Mouse (Mus musculus) MEL (cell line): ENCODE data around the gene Mrpl17. TPM values are rescaled to one million over a fixed set of nuclear protein-coding genes. Genes with fewer than 3 reads are reported as not detected.

Experiments used
- DNase-seq: peaks from one replicate; pipeline ENCODE4 v3.0.0; 2011; ENCODE audit warnings: low read depth, low spot score
- H3K27ac ChIP-seq: 2 replicates; pipeline ENCODE4 v1.5.1; 2012; ENCODE audit warnings: low read depth, mild to moderate bottlenecking, control low read depth, low read length, moderate library complexity; ENCODE audit not compliant: control insufficient read depth
- H3K27me3 ChIP-seq, 2 experiments: fragments of 150-350 bp in 1 of 2; sonication (generic) in 1 of 2; 2 replicates each; pipeline ENCODE4 v1.6.1; 2012; ENCODE audit warnings: low read length in 2 of 2, mild to moderate bottlenecking in 2 of 2, improper control_type of control experiment in 1 of 2, moderate library complexity in 1 of 2; ENCODE audit not compliant: insufficient read depth in 2 of 2, control insufficient read depth in 1 of 2
- H3K36me3 ChIP-seq, 2 experiments: 2 replicates each; pipeline ENCODE4 v1.6.1; 2012 to 2014; ENCODE audit warnings: low read length in 2 of 2, improper control_type of control experiment in 1 of 2, inconsistent platforms in 1 of 2, mild to moderate bottlenecking in 1 of 2; ENCODE audit not compliant: insufficient read depth in 2 of 2, control insufficient read depth in 1 of 2
- H3K4me1 ChIP-seq, 2 experiments: fragments of 150-350 bp in 1 of 2; sonication (generic) in 1 of 2; 2 replicates each; pipeline ENCODE4 v1.6.1; 2012; ENCODE audit warnings: low read length in 2 of 2, improper control_type of control experiment in 1 of 2, mild to moderate bottlenecking in 1 of 2; ENCODE audit not compliant: insufficient read depth in 2 of 2, control insufficient read depth in 1 of 2
- H3K4me3 ChIP-seq, 2 experiments: fragments of 150-350 bp in 1 of 2; sonication (generic) in 1 of 2; 2 replicates each; pipeline ENCODE4 v1.5.1; 2012; ENCODE audit warnings: low read depth in 2 of 2, low read length in 2 of 2, mild to moderate bottlenecking in 2 of 2, moderate library complexity in 2 of 2, control low read depth in 1 of 2, improper control_type of control experiment in 1 of 2; ENCODE audit not compliant: control insufficient read depth in 1 of 2, insufficient read depth in 1 of 2
- H3K79me2 ChIP-seq: 2 replicates; pipeline ENCODE4 v1.6.1; 2012; ENCODE audit warnings: mild to moderate bottlenecking, low read length, moderate library complexity; ENCODE audit not compliant: control insufficient read depth, poor library complexity, insufficient read depth
- H3K9ac ChIP-seq: 2 replicates; pipeline ENCODE4 v1.6.1; 2012; ENCODE audit warnings: low read depth, mild to moderate bottlenecking, control low read depth, low read length, moderate library complexity; ENCODE audit not compliant: control insufficient read depth, poor library complexity, severe bottlenecking
- H3K9me3 ChIP-seq: fragments of 150-350 bp; sonication (generic); replicated peaks from 2 replicates; pipeline ENCODE4 v1.6.1; 2012; ENCODE audit warnings: mild to moderate bottlenecking, low read length, improper control_type of control experiment, moderate library complexity; ENCODE audit not compliant: insufficient read depth
- CHD1 ChIP-seq: IDR thresholded peaks from 2 replicates; pipeline ENCODE4 v1.6.1; 2012; ENCODE audit warnings: low read depth, mild to moderate bottlenecking, inconsistent platforms, low read length, improper control_type of control experiment
- CHD2 ChIP-seq: IDR thresholded peaks from 2 replicates; pipeline ENCODE4 v1.6.1; 2011; ENCODE audit warnings: low read length, improper control_type of control experiment
- GABPA ChIP-seq: IDR thresholded peaks from 2 replicates; pipeline ENCODE4 v1.6.1; 2012; ENCODE audit warnings: low read depth, mild to moderate bottlenecking, inconsistent platforms, low read length, improper control_type of control experiment, moderate library complexity
- GATA1 ChIP-seq: IDR thresholded peaks from 2 replicates; pipeline ENCODE4 v1.6.1; 2011; ENCODE audit warnings: low read depth, low read length, improper control_type of control experiment
- HCFC1 ChIP-seq: IDR thresholded peaks from 2 replicates; pipeline ENCODE4 v1.6.1; 2012; ENCODE audit warnings: low read depth, mild to moderate bottlenecking, inconsistent platforms, low read length, improper control_type of control experiment, moderate library complexity
- JUND ChIP-seq: IDR thresholded peaks from 2 replicates; pipeline ENCODE4 v1.6.1; 2011; ENCODE audit warnings: low read depth, mild to moderate bottlenecking, improper control_type of control experiment, low read length
- MAZ ChIP-seq: IDR thresholded peaks from 2 replicates; pipeline ENCODE4 v1.6.1; 2012; ENCODE audit warnings: low read depth, mild to moderate bottlenecking, inconsistent platforms, low read length, improper control_type of control experiment
- MXI1 ChIP-seq: IDR thresholded peaks from 2 replicates; pipeline ENCODE4 v1.6.1; 2011; ENCODE audit warnings: mild to moderate bottlenecking, low read depth, low read length, improper control_type of control experiment
- MYB ChIP-seq: IDR thresholded peaks from 2 replicates; pipeline ENCODE4 v1.6.1; 2011; ENCODE audit warnings: mild to moderate bottlenecking, low read depth, low read length, improper control_type of control experiment
- MYC ChIP-seq: IDR thresholded peaks from 2 replicates; pipeline ENCODE4 v1.6.1; 2011; ENCODE audit warnings: low read depth, mild to moderate bottlenecking, low read length, improper control_type of control experiment, moderate library complexity
- NELFE ChIP-seq: IDR thresholded peaks from 2 replicates; pipeline ENCODE4 v1.6.1; 2011; ENCODE audit warnings: low read depth, low read length, improper control_type of control experiment
- NRF1 ChIP-seq: IDR thresholded peaks from 2 replicates; pipeline ENCODE4 v1.6.1; 2014; ENCODE audit warnings: low read depth, mild to moderate bottlenecking, inconsistent platforms, low read length, improper control_type of control experiment, moderate library complexity; ENCODE audit not compliant: poor library complexity, insufficient read depth, severe bottlenecking
- POLR2A ChIP-seq, 2 experiments: IDR thresholded peaks; 2 replicates each; pipeline ENCODE4 v1.6.1; 2011 to 2012; ENCODE audit warnings: low read length in 2 of 2, mild to moderate bottlenecking in 2 of 2, control low read depth in 1 of 2, improper control_type of control experiment in 1 of 2, low read depth in 1 of 2, moderate library complexity in 1 of 2; ENCODE audit not compliant: control insufficient read depth in 1 of 2, insufficient read depth in 1 of 2, poor library complexity in 1 of 2
- POLR2AphosphoS2 ChIP-seq: IDR thresholded peaks from 2 replicates; pipeline ENCODE4 v1.6.1; 2011; ENCODE audit warnings: low read length, improper control_type of control experiment
- RAD21 ChIP-seq: IDR thresholded peaks from 2 replicates; pipeline ENCODE4 v1.6.1; 2011; ENCODE audit warnings: mild to moderate bottlenecking, low read depth, low read length, improper control_type of control experiment
- SIN3A ChIP-seq: IDR thresholded peaks from 2 replicates; pipeline ENCODE4 v1.6.1; 2012; ENCODE audit warnings: low read length, improper control_type of control experiment, inconsistent platforms
- SMC3 ChIP-seq: IDR thresholded peaks from 2 replicates; pipeline ENCODE4 v1.6.1; 2011; ENCODE audit warnings: low read depth, low read length, improper control_type of control experiment
- USF2 ChIP-seq, 2 experiments: IDR thresholded peaks; 2 replicates each; pipeline ENCODE4 v1.6.1; 2011 to 2012; ENCODE audit warnings: improper control_type of control experiment in 2 of 2, low read length in 2 of 2, borderline replicate concordance in 1 of 2, inconsistent platforms in 1 of 2, low read depth in 1 of 2, mild to moderate bottlenecking in 1 of 2; ENCODE audit not compliant: insufficient read depth in 1 of 2
- ZC3H11A ChIP-seq: IDR thresholded peaks from 2 replicates; pipeline ENCODE4 v1.6.1; 2012; ENCODE audit warnings: low read depth, mild to moderate bottlenecking, inconsistent platforms, low read length, improper control_type of control experiment
- ZMIZ1 ChIP-seq: IDR thresholded peaks from 2 replicates; pipeline ENCODE4 v1.6.1; 2012; ENCODE audit warnings: low read depth, mild to moderate bottlenecking, inconsistent platforms, low read length, improper control_type of control experiment, moderate library complexity
- ZNF384 ChIP-seq: IDR thresholded peaks from 2 replicates; pipeline ENCODE4 v1.6.1; 2012; ENCODE audit warnings: low read depth, mild to moderate bottlenecking, inconsistent platforms, low read length, improper control_type of control experiment
- polyA plus RNA-seq, 2 experiments: library from polyadenylated mRNA; stranded (reverse) in 1 of 2; unstranded in 1 of 2; fragments of >175 nt in 1 of 2; fragments of >200 nt in 1 of 2; gene quantifications; 2 replicates each; pipeline versions ENCODE4 v1.2.1 to v1.2.4; 2012; ENCODE audit warnings: low replicate concordance in 2 of 2, low read depth in 1 of 2; ENCODE audit not compliant: insufficient read length in 2 of 2, insufficient read depth in 1 of 2, missing spikeins in 1 of 2
- total RNA-seq: library from RNA; depleted of rRNA; stranded (reverse); fragments of 300-350 nt; gene quantifications from 2 replicates; pipeline ENCODE4 v1.2.3, GENCODE M21; 2012

Gene Mrpl17
- total and polyA plus RNA-seq, 3 experiments = 196 to 230 TPM; not detected in 1

GRCm38 (mm10) chr7:105777797-105778552 lies 32.9 kb downstream of the Mrpl17 start:
- H3K79me2 ChIP-seq = no peaks in the 10 kb centered on the region
- no peak overlapping the region for H3K27ac ChIP-seq
- TF ChIP-seq CHD2 = no peak
- TF ChIP-seq MAZ = no peak
- TF ChIP-seq ZC3H11A = no peak
- TF ChIP-seq GABPA = no peak
- TF ChIP-seq NRF1 = no peak
- no peak for TF ChIP-seq ZMIZ1
- TF ChIP-seq RAD21 = no peak
- no peaks in the 10 kb centered on the region for H3K9me3 ChIP-seq
- no peak for DNase-seq
- no peak overlapping the region for H3K9ac ChIP-seq
- H3K4me1 ChIP-seq = peaks cover 0 to 14% of the 10 kb centered on the region in 2 experiments; a peak in 2 of 4 replicates
- H3K27me3 ChIP-seq = peaks cover 0 to 2% of the 10 kb centered on the region in 2 experiments; a peak in 1 of 4 replicates
- H3K4me3 ChIP-seq = peak overlapping the region in 1 of 2 experiments; percentile 21; a peak in 1 of 4 replicates
- H3K36me3 ChIP-seq = peaks cover 0 to 2% of the 10 kb centered on the region in 2 experiments; a peak in 1 of 4 replicates

- H3K27ac ChIP-seq = no peak overlapping the region
- H3K79me2 ChIP-seq = no peaks in the 10 kb centered on the region
- no peak overlapping the region for H3K4me3 ChIP-seq
- no peak overlapping the region for H3K9ac ChIP-seq
- H3K27me3 ChIP-seq = peaks cover 0 to 2% of the 10 kb centered on the region in 2 experiments; a peak in 1 of 4 replicates
- H3K9me3 ChIP-seq = no peaks in the 10 kb centered on the region
- no peak for DNase-seq
- H3K4me1 ChIP-seq = peaks cover 0 to 14% of the 10 kb centered on the region in 2 experiments; a peak in 2 of 4 replicates
- TF ChIP-seq GATA1 = no peak
- H3K36me3 ChIP-seq = peaks cover 0 to 2% of the 10 kb centered on the region in 2 experiments; a peak in 1 of 4 replicates
Measured at GRCm38 (mm10) chr7:105777316-105777715, 33.6 kb downstream of the Mrpl17 start.

GRCm38 (mm10) chr7:105776026-105776425 lies 34.9 kb downstream of the Mrpl17 start:
- no peaks in the 10 kb centered on the region for H3K79me2 ChIP-seq
- peaks cover 0 to 2% of the 10 kb centered on the region in 2 experiments; a peak in 1 of 4 replicates for H3K27me3 ChIP-seq
- no peak for DNase-seq
- H3K9me3 ChIP-seq = no peaks in the 10 kb centered on the region
- peaks cover 0 to 14% of the 10 kb centered on the region in 2 experiments; a peak in 2 of 4 replicates for H3K4me1 ChIP-seq
- no peak overlapping the region for H3K4me3 ChIP-seq
- no peak overlapping the region for H3K27ac ChIP-seq
- no peak for TF ChIP-seq ZNF384
- no peak for TF ChIP-seq MYC
- no peak for TF ChIP-seq POLR2A (IDR thresholded peaks at IDR 0.05; ENCODE audit: control insufficient read depth in 1 of 2, insufficient read depth in 1 of 2, low read depth in 1 of 2, low read length in 2 of 2, poor library complexity in 1 of 2)
- TF ChIP-seq MXI1 = no peak
- TF ChIP-seq GATA1 = no peak
- no peak for TF ChIP-seq SMC3
- TF ChIP-seq POLR2AphosphoS2 = no peak
- TF ChIP-seq CHD2 = no peak
- no peak for TF ChIP-seq HCFC1
- TF ChIP-seq ZC3H11A = no peak
- no peak for TF ChIP-seq JUND
- no peak for TF ChIP-seq USF2 (IDR thresholded peaks at IDR 0.05; ENCODE audit: borderline replicate concordance in 1 of 2, insufficient read depth in 1 of 2, low read depth in 1 of 2, low read length in 2 of 2)
- TF ChIP-seq MYB = no peak
- no peak for TF ChIP-seq NELFE
- no peak for TF ChIP-seq SIN3A
- no peak for TF ChIP-seq CHD1
- H3K9ac ChIP-seq = no peak overlapping the region
- H3K36me3 ChIP-seq = peaks cover 0 to 2% of the 10 kb centered on the region in 2 experiments; a peak in 1 of 4 replicates
